Mouse (Mus musculus) testis, adult 2 months (tissue): ENCODE results near the gene Gm11032.

Experiments used
- CTCF ChIP-seq: fragments of 200-500 bp; IDR thresholded peaks from 2 replicates; pipeline ENCODE4 v1.5.1; 2012; ENCODE audit warnings: low read depth, mild to moderate bottlenecking, inconsistent platforms, low read length, moderate library complexity; ENCODE audit not compliant: control insufficient read depth, insufficient read depth, insufficient replicate concordance
- POLR2A ChIP-seq: fragments of 200-500 bp; IDR thresholded peaks from 2 replicates; pipeline ENCODE4 v1.6.1; 2012; ENCODE audit warnings: low read depth, mild to moderate bottlenecking, inconsistent platforms, low read length, moderate library complexity; ENCODE audit not compliant: control insufficient read depth

DNA sequence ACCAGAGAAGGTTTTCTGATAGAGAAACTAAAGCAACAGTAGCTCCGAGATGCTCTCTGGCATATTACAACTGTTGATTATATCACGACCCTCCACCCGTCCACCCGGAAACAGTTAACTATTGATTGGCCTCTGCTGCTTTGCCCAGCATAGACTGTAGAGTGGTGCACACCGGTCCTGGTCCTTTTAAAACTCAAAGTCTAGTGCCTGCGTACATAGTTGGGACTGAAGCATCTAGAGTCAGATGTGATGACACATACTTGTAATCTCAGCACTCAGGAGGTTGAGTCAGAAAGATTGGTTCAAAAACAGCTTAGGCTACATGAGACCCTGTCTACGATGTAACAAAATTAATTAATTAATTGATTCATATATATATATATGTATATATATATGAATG, 18.4 kb downstream of the Gm11032 start:
- TF ChIP-seq POLR2A: no peak
- TF ChIP-seq CTCF: no peak
